Mouse (Mus musculus): ENCODE measurements at regions not wholly inside any gene's neighbourhood (a gene's known extent, or its start where the extent isn't known, plus 50 kb on each side); places are given as distances from the start of the nearest gene placed in this dataset.

- TF ChIP-seq CTCF (IDR thresholded peaks at IDR 0.05; ENCODE audit: low read depth) (no peak), EP300 (optimal IDR thresholded peaks at IDR 0.05) (no peak)
Observed at GRCm38 (mm10) chr2:78110335-78110734, 164.2 kb upstream of the Cwc22 start.
